Mouse (Mus musculus) MEL (cell line): ENCODE measurements around the gene Gen1. TPM values are rescaled to one million over a fixed set of nuclear protein-coding genes. Genes with fewer than 3 reads are reported as not detected.

Source experiments
- DNase-seq: peaks from one replicate; pipeline ENCODE4 v3.0.0; 2011; ENCODE audit warnings: low read depth, low spot score
- H3K27ac ChIP-seq: 2 replicates; pipeline ENCODE4 v1.5.1; 2012; ENCODE audit warnings: low read depth, mild to moderate bottlenecking, control low read depth, low read length, moderate library complexity; ENCODE audit not compliant: control insufficient read depth
- H3K27me3 ChIP-seq, 2 experiments: fragments of 150-350 bp in 1 of 2; sonication (generic) in 1 of 2; 2 replicates each; pipeline ENCODE4 v1.6.1; 2012; ENCODE audit warnings: low read length in 2 of 2, mild to moderate bottlenecking in 2 of 2, improper control_type of control experiment in 1 of 2, moderate library complexity in 1 of 2; ENCODE audit not compliant: insufficient read depth in 2 of 2, control insufficient read depth in 1 of 2
- H3K36me3 ChIP-seq, 2 experiments: 2 replicates each; pipeline ENCODE4 v1.6.1; 2012 to 2014; ENCODE audit warnings: low read length in 2 of 2, improper control_type of control experiment in 1 of 2, inconsistent platforms in 1 of 2, mild to moderate bottlenecking in 1 of 2; ENCODE audit not compliant: insufficient read depth in 2 of 2, control insufficient read depth in 1 of 2
- H3K4me1 ChIP-seq, 2 experiments: fragments of 150-350 bp in 1 of 2; sonication (generic) in 1 of 2; 2 replicates each; pipeline ENCODE4 v1.6.1; 2012; ENCODE audit warnings: low read length in 2 of 2, improper control_type of control experiment in 1 of 2, mild to moderate bottlenecking in 1 of 2; ENCODE audit not compliant: insufficient read depth in 2 of 2, control insufficient read depth in 1 of 2
- H3K4me3 ChIP-seq, 2 experiments: fragments of 150-350 bp in 1 of 2; sonication (generic) in 1 of 2; 2 replicates each; pipeline ENCODE4 v1.5.1; 2012; ENCODE audit warnings: low read depth in 2 of 2, low read length in 2 of 2, mild to moderate bottlenecking in 2 of 2, moderate library complexity in 2 of 2, control low read depth in 1 of 2, improper control_type of control experiment in 1 of 2; ENCODE audit not compliant: control insufficient read depth in 1 of 2, insufficient read depth in 1 of 2
- H3K79me2 ChIP-seq: 2 replicates; pipeline ENCODE4 v1.6.1; 2012; ENCODE audit warnings: mild to moderate bottlenecking, low read length, moderate library complexity; ENCODE audit not compliant: control insufficient read depth, poor library complexity, insufficient read depth
- H3K9ac ChIP-seq: 2 replicates; pipeline ENCODE4 v1.6.1; 2012; ENCODE audit warnings: low read depth, mild to moderate bottlenecking, control low read depth, low read length, moderate library complexity; ENCODE audit not compliant: control insufficient read depth, poor library complexity, severe bottlenecking
- H3K9me3 ChIP-seq: fragments of 150-350 bp; sonication (generic); replicated peaks from 2 replicates; pipeline ENCODE4 v1.6.1; 2012; ENCODE audit warnings: mild to moderate bottlenecking, low read length, improper control_type of control experiment, moderate library complexity; ENCODE audit not compliant: insufficient read depth
- CHD1 ChIP-seq: IDR thresholded peaks from 2 replicates; pipeline ENCODE4 v1.6.1; 2012; ENCODE audit warnings: low read depth, mild to moderate bottlenecking, inconsistent platforms, low read length, improper control_type of control experiment
- ETS1 ChIP-seq: IDR thresholded peaks from 2 replicates; pipeline ENCODE4 v1.6.1; 2012; ENCODE audit warnings: low read depth, mild to moderate bottlenecking, inconsistent platforms, low read length, improper control_type of control experiment, moderate library complexity
- GABPA ChIP-seq: IDR thresholded peaks from 2 replicates; pipeline ENCODE4 v1.6.1; 2012; ENCODE audit warnings: low read depth, mild to moderate bottlenecking, inconsistent platforms, low read length, improper control_type of control experiment, moderate library complexity
- GATA1 ChIP-seq: IDR thresholded peaks from 2 replicates; pipeline ENCODE4 v1.6.1; 2011; ENCODE audit warnings: low read depth, low read length, improper control_type of control experiment
- MAFK ChIP-seq: IDR thresholded peaks from 2 replicates; pipeline ENCODE4 v1.6.1; 2011; ENCODE audit warnings: low read depth, mild to moderate bottlenecking, low read length, improper control_type of control experiment, borderline replicate concordance
- MAZ ChIP-seq: IDR thresholded peaks from 2 replicates; pipeline ENCODE4 v1.6.1; 2012; ENCODE audit warnings: low read depth, mild to moderate bottlenecking, inconsistent platforms, low read length, improper control_type of control experiment
- MXI1 ChIP-seq: IDR thresholded peaks from 2 replicates; pipeline ENCODE4 v1.6.1; 2011; ENCODE audit warnings: mild to moderate bottlenecking, low read depth, low read length, improper control_type of control experiment
- POLR2A ChIP-seq, 2 experiments: IDR thresholded peaks; 2 replicates each; pipeline ENCODE4 v1.6.1; 2011 to 2012; ENCODE audit warnings: low read length in 2 of 2, mild to moderate bottlenecking in 2 of 2, control low read depth in 1 of 2, improper control_type of control experiment in 1 of 2, low read depth in 1 of 2, moderate library complexity in 1 of 2; ENCODE audit not compliant: control insufficient read depth in 1 of 2, insufficient read depth in 1 of 2, poor library complexity in 1 of 2
- POLR2AphosphoS2 ChIP-seq: IDR thresholded peaks from 2 replicates; pipeline ENCODE4 v1.6.1; 2011; ENCODE audit warnings: low read length, improper control_type of control experiment
- SIN3A ChIP-seq: IDR thresholded peaks from 2 replicates; pipeline ENCODE4 v1.6.1; 2012; ENCODE audit warnings: low read length, improper control_type of control experiment, inconsistent platforms
- SMC3 ChIP-seq: IDR thresholded peaks from 2 replicates; pipeline ENCODE4 v1.6.1; 2011; ENCODE audit warnings: low read depth, low read length, improper control_type of control experiment
- TBP ChIP-seq: IDR thresholded peaks from 2 replicates; pipeline ENCODE4 v1.8.0; 2011; ENCODE audit warnings: low read depth, low read length, improper control_type of control experiment
- TCF12 ChIP-seq: IDR thresholded peaks from 2 replicates; pipeline ENCODE4 v1.6.1; 2014; ENCODE audit warnings: low read depth, mild to moderate bottlenecking, inconsistent platforms, low read length, improper control_type of control experiment, moderate library complexity
- USF2 ChIP-seq, 2 experiments: IDR thresholded peaks; 2 replicates each; pipeline ENCODE4 v1.6.1; 2011 to 2012; ENCODE audit warnings: improper control_type of control experiment in 2 of 2, low read length in 2 of 2, borderline replicate concordance in 1 of 2, inconsistent platforms in 1 of 2, low read depth in 1 of 2, mild to moderate bottlenecking in 1 of 2; ENCODE audit not compliant: insufficient read depth in 1 of 2
- ZC3H11A ChIP-seq: IDR thresholded peaks from 2 replicates; pipeline ENCODE4 v1.6.1; 2012; ENCODE audit warnings: low read depth, mild to moderate bottlenecking, inconsistent platforms, low read length, improper control_type of control experiment
- polyA plus RNA-seq, 2 experiments: library from polyadenylated mRNA; stranded (reverse) in 1 of 2; unstranded in 1 of 2; fragments of >175 nt in 1 of 2; fragments of >200 nt in 1 of 2; gene quantifications; 2 replicates each; pipeline versions ENCODE4 v1.2.1 to v1.2.4; 2012; ENCODE audit warnings: low replicate concordance in 2 of 2, low read depth in 1 of 2; ENCODE audit not compliant: insufficient read length in 2 of 2, insufficient read depth in 1 of 2, missing spikeins in 1 of 2
- total RNA-seq: library from RNA; depleted of rRNA; stranded (reverse); fragments of 300-350 nt; gene quantifications from 2 replicates; pipeline ENCODE4 v1.2.3, GENCODE M21; 2012

Gen1 gene
- total and polyA plus RNA-seq, 3 experiments = 10.7 to 15.0 TPM; not detected in 1

DNA sequence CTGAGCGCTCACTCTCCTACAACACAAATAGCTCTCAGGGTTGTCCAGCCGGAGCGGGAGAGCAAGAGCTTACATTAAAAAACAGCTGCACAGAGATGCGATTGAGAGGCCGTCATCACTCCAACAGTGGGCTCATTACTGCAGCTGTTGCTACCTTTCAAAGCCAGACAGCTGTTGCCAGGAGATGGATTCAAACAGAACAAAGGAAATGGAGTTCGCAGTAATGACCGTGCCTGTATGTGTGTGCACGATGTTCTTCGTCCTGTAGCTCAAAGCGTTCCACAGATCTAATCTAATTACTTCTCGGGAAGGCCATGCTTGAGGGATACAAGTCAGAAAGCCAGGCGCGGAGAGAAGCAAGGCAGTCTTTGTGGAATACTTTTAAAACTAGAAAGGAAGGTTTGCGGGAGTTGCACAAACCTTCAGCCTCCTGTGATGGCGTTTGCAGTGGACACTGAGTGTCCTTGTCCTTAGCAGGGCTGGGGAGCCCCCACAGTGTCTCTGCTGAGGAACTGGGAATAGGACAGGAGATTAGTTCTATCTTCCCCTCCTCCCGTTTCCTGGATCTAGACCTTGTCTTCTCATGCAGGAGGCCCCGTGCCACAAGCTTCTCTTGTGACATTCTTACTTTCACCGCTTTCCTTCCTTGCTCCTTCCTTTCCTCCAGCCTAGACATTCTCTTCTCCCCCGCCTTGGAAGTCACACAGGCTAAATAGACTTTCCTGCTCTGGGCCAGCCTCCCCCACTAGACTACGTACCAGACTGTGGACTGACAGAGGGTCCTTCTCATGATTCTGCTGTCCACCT lies 43.9 kb downstream of the Gen1 start:
- Histone ChIP-seq H3K4me1 (peaks cover 0 to 8% of the 10 kb centered on the region in 2 experiments; a peak in 2 of 4 replicates), H3K36me3 (peaks cover 0 to 7% of the 10 kb centered on the region in 2 experiments; a peak in 2 of 4 replicates), H3K9me3 (no peaks in the 10 kb centered on the region), H3K9ac (no peak overlapping the region), H3K27ac (no peak overlapping the region), H3K79me2 (no peaks in the 10 kb centered on the region), H3K27me3 (no peaks in the 10 kb centered on the region; a peak in 1 of 4 replicates), H3K4me3 (no peak overlapping the region)
- TF ChIP-seq ETS1 (no peak), SIN3A (no peak)
- no peak for DNase-seq

DNA sequence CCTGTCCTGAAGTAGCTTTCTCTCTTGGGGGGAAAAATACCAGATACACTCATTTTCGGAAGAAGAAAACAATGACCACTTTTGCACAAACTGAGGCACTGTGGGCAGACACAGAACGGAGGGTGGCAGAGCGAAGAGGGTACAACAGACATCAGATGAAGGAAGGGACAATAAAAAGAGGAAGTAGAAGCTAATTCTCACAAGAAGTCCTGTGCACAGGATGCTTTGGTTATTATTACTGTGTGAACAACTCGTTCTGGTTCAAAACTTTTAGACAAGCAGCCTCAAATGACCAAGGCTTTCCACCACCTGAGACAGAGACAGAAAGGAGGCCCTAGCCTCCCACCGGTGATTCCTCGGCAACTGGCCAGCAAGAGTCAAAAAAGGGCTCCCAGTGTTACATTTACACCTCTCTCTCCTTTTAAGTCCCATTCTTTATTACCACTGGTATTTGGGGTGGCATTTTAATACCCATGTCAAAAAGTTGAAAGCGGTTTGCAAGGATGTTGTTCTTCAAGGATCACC lies 47.8 kb downstream of the Gen1 start:
- Histone ChIP-seq H3K27me3 (no peaks in the 10 kb centered on the region; a peak in 1 of 4 replicates), H3K79me2 (no peaks in the 10 kb centered on the region), H3K4me1 (no peaks in the 10 kb centered on the region), H3K4me3 (no peak overlapping the region), H3K27ac (no peak overlapping the region), H3K9ac (no peak overlapping the region), H3K9me3 (no peaks in the 10 kb centered on the region), H3K36me3 (no peaks in the 10 kb centered on the region)
- TF ChIP-seq GABPA (no peak), SIN3A (no peak), TBP (no peak), SMC3 (no peak), MXI1 (no peak)
- DNase-seq = no peak

DNA sequence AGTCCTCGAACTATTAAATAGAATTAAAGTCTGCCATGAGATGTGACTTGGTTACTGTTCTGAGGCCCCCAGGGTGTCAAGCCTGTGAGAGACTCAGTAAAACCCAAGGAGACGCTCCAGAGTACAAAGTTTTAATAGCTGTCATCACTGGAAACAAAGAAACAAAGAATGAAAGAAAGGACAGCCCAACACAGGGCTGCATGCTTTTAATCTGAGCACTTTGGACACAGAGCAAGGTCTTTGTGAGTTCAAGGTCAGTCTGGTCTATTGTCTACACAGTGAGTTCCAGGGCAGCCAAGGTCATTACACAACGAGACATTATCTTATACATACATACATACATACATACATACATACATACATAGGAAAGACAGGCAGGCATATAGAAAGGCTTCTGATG lies 49.1 kb downstream of the Gen1 start:
- no peak for TF ChIP-seq TCF12
- no peak for TF ChIP-seq MAZ
- TF ChIP-seq USF2 (IDR thresholded peaks at IDR 0.05; ENCODE audit: borderline replicate concordance in 1 of 2, insufficient read depth in 1 of 2, low read depth in 1 of 2, low read length in 2 of 2) = no peak
- TF ChIP-seq POLR2AphosphoS2 = no peak
- no peak for TF ChIP-seq GATA1
- TF ChIP-seq POLR2A (IDR thresholded peaks at IDR 0.05; ENCODE audit: control insufficient read depth in 1 of 2, insufficient read depth in 1 of 2, low read depth in 1 of 2, low read length in 2 of 2, poor library complexity in 1 of 2) = no peak
- TF ChIP-seq GABPA = no peak
- no peak for TF ChIP-seq ZC3H11A
- no peak for TF ChIP-seq MAFK
- TF ChIP-seq MXI1 = no peak
- TF ChIP-seq CHD1 = no peak
- Histone ChIP-seq H3K4me1 (no peaks in the 10 kb centered on the region), H3K9me3 (no peaks in the 10 kb centered on the region), H3K27ac (no peak overlapping the region), H3K36me3 (no peaks in the 10 kb centered on the region), H3K4me3 (no peak overlapping the region), H3K27me3 (no peaks in the 10 kb centered on the region; a peak in 1 of 4 replicates), H3K9ac (no peak overlapping the region), H3K79me2 (no peaks in the 10 kb centered on the region)
- DNase-seq = no peak
